Mouse (Mus musculus) limb, embryonic 12.5 days (tissue): ENCODE results near the gene Dennd4c. TPM values are rescaled to one million over a fixed set of nuclear protein-coding genes. Genes with fewer than 3 reads are reported as not detected.

Source experiments
- ATAC-seq: fragments of 200-750 bp; cut with Nextera tagmentation; 2 replicates; pipeline ENCODE4 v1.8.0; 2017; ENCODE audit warnings: low read depth, moderate TSS enrichment; ENCODE audit not compliant: insufficient number of reproducible peaks, insufficient read depth, low FRiP score, low TSS enrichment
- H3K27ac ChIP-seq: fragments of 300-500 bp; sonication (generic); 2 replicates; pipeline ENCODE4 v1.5.1; 2016; ENCODE audit warnings: mild to moderate bottlenecking, moderate library complexity
- H3K27me3 ChIP-seq: fragments of 300-500 bp; sonication (generic); 2 replicates; pipeline ENCODE4 v1.6.1; 2016; ENCODE audit warnings: mild to moderate bottlenecking, moderate library complexity
- H3K36me3 ChIP-seq: fragments of 300-500 bp; sonication (generic); 2 replicates; pipeline ENCODE4 v1.6.1; 2016; ENCODE audit warnings: mild to moderate bottlenecking, moderate library complexity
- H3K4me1 ChIP-seq: fragments of 300-500 bp; sonication (generic); replicated peaks from 2 replicates; pipeline ENCODE4 v1.6.1; 2016
- H3K4me2 ChIP-seq: fragments of 300-500 bp; sonication (generic); 2 replicates; pipeline ENCODE4 v1.6.1; 2016; ENCODE audit warnings: mild to moderate bottlenecking, moderate library complexity
- H3K4me3 ChIP-seq: fragments of 300-500 bp; sonication (generic); replicated peaks from 2 replicates; pipeline ENCODE4 v1.5.1; 2016; ENCODE audit warnings: mild to moderate bottlenecking
- H3K9ac ChIP-seq: fragments of 300-500 bp; sonication (generic); replicated peaks from 2 replicates; pipeline ENCODE4 v1.6.1; 2016; ENCODE audit warnings: mild to moderate bottlenecking, moderate library complexity
- H3K9me3 ChIP-seq: fragments of 300-500 bp; sonication (generic); 2 replicates; pipeline ENCODE4 v1.6.1; 2016; ENCODE audit warnings: mild to moderate bottlenecking, moderate library complexity
- WGBS: fragments of 180-500 bp; shearing (Covaris S2); methylation state at CpG from one replicate; pipeline ENCODE4 v1.1.7; 2016; 5-methylcytosine and 5-hydroxymethylcytosine counted together
- polyA plus RNA-seq: library from polyadenylated mRNA; unstranded; fragments of >200 nt; fragmentation: Nextera tagmentation; extraction: Ambion mirVana; gene quantifications from 2 replicates; pipeline ENCODE4 v1.2.1, GENCODE M21; 2016

Gene Dennd4c
- polyA plus RNA-seq, result 9.3 and 9.9 TPM in 2 replicates

- Histone ChIP-seq H3K4me2 (peak within 1 kb of the TSS; percentile 85), H3K36me3 (no peaks in the 10 kb centered on the region), H3K27me3 (no peaks in the 10 kb centered on the region; the same call in 1 of the 2 replicates), H3K9me3 (no peaks in the 10 kb centered on the region), H3K4me3 (peak within 1 kb of the TSS; percentile 98), H3K27ac (peak within 1 kb of the TSS; percentile 83), H3K9ac (peak within 1 kb of the TSS; percentile 95), H3K4me1 (peaks cover 17% of the 10 kb centered on the region)
- ATAC-seq, result peak; percentile 97
- WGBS, result under 1% methylated on average over 94 of the region's 95 CpGs
These were observed at the start of gene Dennd4c for GRCm38 (mm10) chr4:86748336-86749291. Gene Dennd4c, plus strand, starts transcription at chr4:86748555.

- 68% methylated on average over 5 of the region's 5 CpGs for WGBS
- H3K9me3 ChIP-seq, result no peaks in the 10 kb centered on the region; the same call in 1 of the 2 replicates
These were observed 49.0 kb upstream of the Dennd4c start for GRCm38 (mm10) chr4:86699161-86699865.

GRCm38 (mm10) chr4:86708801-86709200, 39.6 kb upstream of the Dennd4c start:
- Histone ChIP-seq H3K4me2 (no peak overlapping the region), H3K27me3 (no peaks in the 10 kb centered on the region), H3K4me1 (no peaks in the 10 kb centered on the region), H3K9ac (no peak overlapping the region), H3K27ac (no peak overlapping the region), H3K4me3 (no peak overlapping the region), H3K36me3 (no peaks in the 10 kb centered on the region), H3K9me3 (no peaks in the 10 kb centered on the region)
- WGBS, result 33% methylated on average over 1 of the region's 1 CpGs
- ATAC-seq, result no peak

More at GRCm38 (mm10) chr4:86699161-86699865, 49.0 kb upstream of the Dennd4c start:
- no peaks in the 10 kb centered on the region for H3K36me3 ChIP-seq
- no peak for ATAC-seq
- H3K27me3 ChIP-seq, result no peaks in the 10 kb centered on the region
- no peak overlapping the region for H3K4me2 ChIP-seq
- H3K27ac ChIP-seq, result no peak overlapping the region
- no peak overlapping the region for H3K4me3 ChIP-seq
- no peak overlapping the region for H3K9ac ChIP-seq
- H3K4me1 ChIP-seq, result no peaks in the 10 kb centered on the region

- no peaks in the 10 kb centered on the region for H3K9me3 ChIP-seq
- no peak overlapping the region for H3K4me2 ChIP-seq
- no peak overlapping the region for H3K9ac ChIP-seq
- H3K27ac ChIP-seq, result no peak overlapping the region
- no peak for ATAC-seq
- H3K4me3 ChIP-seq, result no peak overlapping the region
- WGBS, result 76% methylated on average over 6 of the region's 6 CpGs
- no peaks in the 10 kb centered on the region for H3K4me1 ChIP-seq
- H3K27me3 ChIP-seq, result no peaks in the 10 kb centered on the region
- no peaks in the 10 kb centered on the region for H3K36me3 ChIP-seq
These were observed 38.2 kb upstream of the Dennd4c start for GRCm38 (mm10) chr4:86710034-86710650.

GRCm38 (mm10) chr4:86710666-86711215, 37.6 kb upstream of the Dennd4c start:
- Histone ChIP-seq H3K4me3 (no peak overlapping the region), H3K36me3 (no peaks in the 10 kb centered on the region), H3K4me2 (no peak overlapping the region), H3K4me1 (no peaks in the 10 kb centered on the region), H3K27me3 (no peaks in the 10 kb centered on the region), H3K9ac (no peak overlapping the region), H3K27ac (no peak overlapping the region), H3K9me3 (no peaks in the 10 kb centered on the region)
- ATAC-seq, result no peak
- 68% methylated on average over 4 of the region's 4 CpGs for WGBS

GRCm38 (mm10) chr4:86712751-86713195, 35.6 kb upstream of the Dennd4c start:
- Histone ChIP-seq H3K27ac (no peak overlapping the region), H3K4me2 (peak overlapping the region; percentile 8; the same call in 1 of the 2 replicates), H3K36me3 (no peaks in the 10 kb centered on the region), H3K4me1 (no peaks in the 10 kb centered on the region), H3K9ac (no peak overlapping the region), H3K9me3 (no peaks in the 10 kb centered on the region), H3K4me3 (no peak overlapping the region), H3K27me3 (no peaks in the 10 kb centered on the region)
- no peak for ATAC-seq
- WGBS, result 60% methylated on average over 12 of the region's 12 CpGs

- Histone ChIP-seq H3K36me3 (no peaks in the 10 kb centered on the region), H3K27ac (no peak overlapping the region), H3K4me1 (no peaks in the 10 kb centered on the region), H3K4me2 (no peak overlapping the region), H3K9ac (no peak overlapping the region), H3K9me3 (no peaks in the 10 kb centered on the region), H3K27me3 (no peaks in the 10 kb centered on the region), H3K4me3 (no peak overlapping the region)
- WGBS, result 69% methylated on average over 2 of the region's 2 CpGs
- ATAC-seq, result no peak
These were observed 34.8 kb upstream of the Dennd4c start for GRCm38 (mm10) chr4:86713518-86713917.

GRCm38 (mm10) chr4:86715341-86715740, 33.0 kb upstream of the Dennd4c start:
- no peaks in the 10 kb centered on the region for H3K36me3 ChIP-seq
- H3K4me3 ChIP-seq, result no peak overlapping the region
- no peak for ATAC-seq
- 86% methylated on average over 1 of the region's 1 CpGs for WGBS
- no peak overlapping the region for H3K27ac ChIP-seq
- no peak overlapping the region for H3K9ac ChIP-seq
- H3K9me3 ChIP-seq, result no peaks in the 10 kb centered on the region
- H3K4me1 ChIP-seq, result no peaks in the 10 kb centered on the region
- no peak overlapping the region for H3K4me2 ChIP-seq
- H3K27me3 ChIP-seq, result no peaks in the 10 kb centered on the region

GRCm38 (mm10) chr4:86717176-86717575, 31.2 kb upstream of the Dennd4c start:
- WGBS, result 83% methylated on average over 1 of the region's 1 CpGs
- H3K9ac ChIP-seq, result no peak overlapping the region
- H3K36me3 ChIP-seq, result no peaks in the 10 kb centered on the region
- no peaks in the 10 kb centered on the region for H3K9me3 ChIP-seq
- H3K4me3 ChIP-seq, result no peak overlapping the region
- no peak for ATAC-seq
- H3K4me2 ChIP-seq, result no peak overlapping the region
- H3K27me3 ChIP-seq, result no peaks in the 10 kb centered on the region
- H3K27ac ChIP-seq, result no peak overlapping the region
- no peaks in the 10 kb centered on the region for H3K4me1 ChIP-seq

- Histone ChIP-seq H3K27ac (no peak overlapping the region), H3K4me2 (no peak overlapping the region), H3K36me3 (no peaks in the 10 kb centered on the region), H3K27me3 (no peaks in the 10 kb centered on the region), H3K9ac (no peak overlapping the region), H3K4me1 (no peaks in the 10 kb centered on the region), H3K9me3 (no peaks in the 10 kb centered on the region), H3K4me3 (no peak overlapping the region)
- no peak for ATAC-seq
- WGBS, result 74% methylated on average over 4 of the region's 4 CpGs
These were observed 29.3 kb upstream of the Dennd4c start for GRCm38 (mm10) chr4:86718878-86719577.
